Mouse (Mus musculus): ENCODE data around the gene Rgma.

Gene Rgma

DNA sequence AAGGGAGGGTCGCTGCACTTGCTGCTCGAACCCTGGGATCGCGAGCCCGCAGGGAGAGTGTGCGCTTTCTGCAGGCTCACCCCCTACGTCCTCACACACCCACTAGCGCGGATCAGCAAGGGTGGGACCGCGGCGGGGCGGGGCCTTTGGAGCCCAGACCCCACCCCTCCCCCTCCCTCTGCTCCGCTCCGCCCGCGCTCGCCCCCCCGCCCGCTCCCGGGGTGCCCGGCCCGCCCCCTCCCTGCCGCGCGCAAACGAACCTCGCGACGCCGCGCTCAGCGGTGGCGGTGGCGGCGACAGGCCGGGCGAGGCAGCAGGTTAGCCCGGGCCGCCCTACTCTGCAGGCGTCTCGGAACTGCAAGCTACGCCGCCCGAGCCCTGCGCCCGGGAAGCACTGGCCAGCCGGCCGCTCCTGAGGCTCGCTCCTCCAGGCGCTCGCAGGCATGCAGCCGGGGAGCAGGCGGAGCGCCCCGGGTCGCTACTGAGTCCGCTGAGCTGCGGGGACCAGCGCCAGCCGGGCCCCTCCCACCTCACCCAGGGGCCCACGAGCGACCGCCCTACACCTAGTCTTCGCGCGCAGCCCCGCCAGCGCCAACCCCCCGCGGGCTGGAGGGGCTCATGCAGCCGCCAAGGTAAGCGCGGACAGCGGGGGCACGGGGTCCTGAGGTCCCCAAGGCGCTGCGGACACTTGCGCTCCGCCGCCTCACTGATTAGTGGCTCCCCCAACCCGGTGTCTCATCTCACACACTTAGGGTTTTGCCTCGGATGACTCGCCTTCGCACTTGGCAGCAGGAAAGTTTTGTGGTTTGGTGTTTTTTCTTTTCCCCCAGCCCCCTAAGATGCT lies at the start of gene Rgma:
Gene Rgma (plus strand): TSS at position 253 of the 844 bp plus-strand sequence.
- peak; percentile 39 to 69 for DNase-seq

DNA sequence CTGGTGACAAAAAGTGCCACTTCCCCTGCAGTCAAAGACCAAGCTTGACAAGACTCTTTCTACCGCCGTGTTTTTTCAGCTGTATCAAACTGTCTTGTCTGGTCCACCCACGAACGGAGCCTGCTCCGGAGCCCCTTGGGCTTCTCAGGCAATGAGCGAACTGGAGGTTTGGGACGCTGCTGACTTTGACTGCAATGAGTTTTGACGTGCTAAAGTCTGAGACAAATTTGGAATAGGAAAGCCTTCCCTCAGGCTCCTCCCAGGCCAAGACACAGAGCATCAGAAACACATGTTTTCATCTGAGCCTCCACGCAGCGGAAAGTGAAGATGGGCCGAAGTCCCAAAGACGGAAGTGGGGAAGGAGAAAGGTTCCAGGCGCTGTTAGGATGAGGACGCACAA lies 49.1 kb upstream of the Rgma start:
- DNase-seq: no peak

DNA sequence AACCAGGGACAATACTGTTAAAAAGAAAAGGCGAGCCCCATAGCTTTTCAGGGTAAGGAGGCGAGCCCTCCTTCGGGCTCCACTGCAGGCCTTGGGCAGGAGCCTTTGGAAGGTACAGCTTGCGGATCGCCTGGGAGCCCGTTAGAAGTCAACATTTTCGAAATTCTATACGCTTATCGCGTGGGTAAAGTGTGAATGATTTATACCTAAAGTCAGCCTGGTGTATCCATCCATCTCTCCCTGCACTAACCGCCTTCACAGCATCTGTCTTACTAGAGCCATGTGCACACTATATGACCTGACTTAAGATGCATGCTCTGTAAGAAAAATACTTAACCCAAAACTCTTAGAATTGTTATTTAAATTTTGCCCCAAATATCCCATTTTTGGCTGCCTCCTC lies 48.6 kb upstream of the Rgma start:
- no peak for DNase-seq

DNA sequence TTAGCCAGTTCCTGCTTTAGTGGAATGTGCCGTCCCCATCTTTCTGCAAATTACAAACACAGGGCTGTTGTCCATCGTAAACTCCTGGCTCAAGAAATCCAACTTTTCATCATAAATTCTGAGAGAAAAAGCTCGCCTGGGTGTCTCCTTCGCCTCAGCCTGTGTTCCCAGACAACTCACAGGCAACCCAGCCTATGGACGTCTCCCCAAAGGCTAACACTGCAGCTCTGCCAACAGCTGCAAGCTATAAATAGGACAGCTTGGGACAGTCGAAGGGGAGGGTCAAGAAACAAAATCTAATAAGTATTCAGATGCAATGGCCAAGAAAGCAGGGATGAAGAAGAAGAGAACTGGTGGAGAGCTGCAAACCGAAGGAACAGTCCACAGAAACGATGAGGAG lies 48.1 kb upstream of the Rgma start:
- DNase-seq: no peak

- DNase-seq: no peak
Measured at GRCm38 (mm10) chr7:73327652-73328051, 47.7 kb upstream of the Rgma start.

GRCm38 (mm10) chr7:73328653-73329207 lies 46.6 kb upstream of the Rgma start:
- DNase-seq: no peak

DNA sequence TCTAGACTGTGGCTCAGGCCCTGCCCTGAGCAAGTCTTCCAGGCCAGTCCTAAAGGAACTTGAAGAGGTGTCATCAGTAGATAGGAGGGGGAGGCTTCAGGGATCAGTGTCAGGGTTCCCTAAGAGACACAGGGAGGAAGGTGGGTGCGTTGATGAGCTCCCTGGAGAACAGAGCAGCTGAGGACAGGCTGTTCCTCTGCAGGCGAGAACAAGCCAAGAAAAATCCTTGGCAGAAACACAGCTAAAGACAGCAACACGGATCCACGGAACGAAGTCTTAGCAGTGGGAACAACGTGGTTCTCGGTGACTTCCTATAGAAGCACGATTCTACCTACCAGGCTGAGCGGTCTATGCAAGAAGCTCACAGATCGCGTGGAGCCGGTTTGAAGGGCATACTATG lies 44.6 kb upstream of the Rgma start:
- no peak for DNase-seq

- no peak for DNase-seq
Measured at GRCm38 (mm10) chr7:73331645-73332044, 43.7 kb upstream of the Rgma start.

- DNase-seq: no peak
Measured at GRCm38 (mm10) chr7:73333398-73333988, 41.8 kb upstream of the Rgma start.

GRCm38 (mm10) chr7:73334883-73335282 lies 40.4 kb upstream of the Rgma start:
- DNase-seq: peak; percentile 87 to 88

- DNase-seq: no peak
Measured at GRCm38 (mm10) chr7:73336380-73336779, 38.9 kb upstream of the Rgma start.

DNA sequence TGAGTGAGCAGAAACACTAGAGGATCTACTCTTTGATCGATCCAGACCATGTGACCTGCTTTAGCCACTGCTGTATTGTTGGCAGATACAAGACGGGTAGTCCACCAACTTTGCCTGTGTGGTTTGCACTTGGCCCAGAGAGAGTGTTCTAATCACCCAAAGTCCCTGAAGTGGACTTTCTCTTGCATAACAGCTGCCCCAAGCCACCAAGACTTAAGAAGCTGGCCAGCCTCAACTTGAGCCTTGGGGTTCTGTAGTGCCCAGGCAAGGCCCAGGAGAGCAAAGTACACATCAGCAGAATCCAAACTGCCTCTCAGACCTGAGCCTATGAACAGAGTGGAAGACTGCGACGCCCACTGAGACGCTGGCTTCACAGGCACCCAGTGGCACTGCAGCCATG lies 37.0 kb upstream of the Rgma start:
- no peak for DNase-seq

DNA sequence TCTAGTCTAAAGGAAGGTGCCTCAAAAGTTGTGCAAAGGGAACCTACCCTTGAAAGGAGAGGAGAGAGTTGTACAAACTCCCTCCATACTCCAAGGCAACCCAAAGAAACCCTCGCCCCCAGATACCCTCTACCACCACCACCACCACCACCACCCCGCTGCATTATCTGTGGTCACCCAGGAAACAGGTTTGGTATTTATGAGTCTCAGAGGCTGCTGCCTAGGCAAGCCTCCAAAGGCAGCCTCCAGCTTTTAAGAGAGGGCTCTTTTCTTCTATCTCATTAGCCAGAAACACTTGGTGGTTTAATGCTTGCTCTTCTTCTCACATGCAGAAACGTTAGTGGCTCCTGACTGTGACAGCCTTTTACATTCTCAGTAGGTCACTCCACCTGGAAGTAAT lies 31.5 kb upstream of the Rgma start:
- no peak for DNase-seq

- DNase-seq: no peak
Measured at GRCm38 (mm10) chr7:73348585-73349124, 26.7 kb upstream of the Rgma start.

DNA sequence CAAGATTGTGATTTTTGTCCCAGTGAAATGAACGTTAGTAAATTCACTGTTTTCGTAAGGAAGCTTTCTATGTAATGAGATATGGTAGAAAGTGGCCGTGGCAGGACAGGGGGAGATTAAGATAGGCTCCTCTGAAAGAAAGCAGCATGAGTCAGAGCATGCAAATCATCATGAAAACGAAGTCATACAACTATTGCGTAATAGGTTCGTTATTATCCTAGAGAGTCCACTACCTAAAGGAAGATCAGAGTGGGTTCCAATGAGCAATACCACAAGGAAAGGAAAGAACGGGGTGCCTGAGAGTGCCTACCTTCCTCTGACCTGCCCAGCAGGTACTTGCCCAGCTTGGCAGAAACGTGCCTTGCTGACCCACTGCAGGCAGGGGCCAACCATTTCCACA lies 26.2 kb upstream of the Rgma start:
- DNase-seq: no peak

DNA sequence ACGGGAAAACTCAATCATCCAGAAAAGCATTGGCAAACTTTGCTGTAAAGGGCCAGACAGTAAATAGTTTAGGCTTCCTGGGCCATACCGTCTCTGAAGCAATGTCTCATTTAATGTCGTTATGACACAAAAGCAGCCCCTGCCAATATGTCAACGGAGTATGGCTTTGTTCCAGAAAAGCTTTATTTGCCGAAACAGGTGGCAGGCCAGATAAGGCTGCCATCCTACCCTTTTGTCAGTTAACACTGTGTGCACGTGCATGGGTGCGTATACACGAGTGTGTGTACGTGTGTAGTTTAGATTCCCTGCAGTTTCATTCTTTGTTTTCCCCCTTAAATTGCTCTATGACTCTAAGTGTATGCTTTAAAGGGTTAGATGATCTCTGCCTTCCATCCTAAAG lies 20.1 kb upstream of the Rgma start:
- DNase-seq: no peak

DNA sequence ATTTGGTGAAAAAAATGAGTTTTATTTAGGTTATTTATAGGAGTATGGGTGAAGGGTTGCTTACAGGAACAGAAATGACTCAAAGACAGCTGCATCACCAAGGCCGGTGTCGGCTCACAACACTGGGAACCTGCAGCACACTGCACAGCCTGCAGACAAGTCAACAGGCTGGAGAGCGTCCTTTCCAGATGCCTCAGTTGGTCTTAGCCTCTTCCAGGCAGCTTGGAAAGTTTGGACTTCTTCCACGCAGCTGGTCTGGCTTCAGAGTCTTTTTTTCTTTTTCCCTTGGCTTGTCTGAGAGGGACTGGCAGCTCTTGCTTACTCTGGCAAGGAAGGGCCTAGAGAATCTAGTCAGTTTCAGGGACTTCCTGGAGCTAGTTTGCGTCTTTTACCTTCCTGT lies 18.4 kb upstream of the Rgma start:
- no peak for DNase-seq

DNA sequence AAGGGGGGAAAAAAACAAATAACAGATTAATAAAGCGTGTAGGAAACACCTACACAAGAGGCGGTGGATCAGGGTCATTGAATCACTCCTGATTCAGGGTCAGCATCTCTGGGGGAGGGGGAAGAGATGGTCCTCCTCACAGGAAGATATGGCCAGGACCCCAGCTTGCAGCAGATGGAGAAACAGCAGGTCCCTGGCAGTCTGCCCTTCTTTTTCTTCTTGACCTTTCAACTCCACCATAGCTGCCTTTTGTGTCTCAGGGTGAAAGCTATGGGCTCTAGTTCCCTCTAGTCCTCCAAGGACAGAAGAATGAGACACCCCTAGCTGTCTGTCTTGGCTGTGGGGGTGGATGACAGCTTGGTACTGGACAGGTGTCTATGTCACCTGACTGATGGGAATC lies 17.7 kb upstream of the Rgma start:
- no peak for DNase-seq

GRCm38 (mm10) chr7:73365511-73365910 lies 9.8 kb upstream of the Rgma start:
- DNase-seq: no peak

GRCm38 (mm10) chr7:73365965-73366364 lies 9.3 kb upstream of the Rgma start:
- DNase-seq: no peak

DNA sequence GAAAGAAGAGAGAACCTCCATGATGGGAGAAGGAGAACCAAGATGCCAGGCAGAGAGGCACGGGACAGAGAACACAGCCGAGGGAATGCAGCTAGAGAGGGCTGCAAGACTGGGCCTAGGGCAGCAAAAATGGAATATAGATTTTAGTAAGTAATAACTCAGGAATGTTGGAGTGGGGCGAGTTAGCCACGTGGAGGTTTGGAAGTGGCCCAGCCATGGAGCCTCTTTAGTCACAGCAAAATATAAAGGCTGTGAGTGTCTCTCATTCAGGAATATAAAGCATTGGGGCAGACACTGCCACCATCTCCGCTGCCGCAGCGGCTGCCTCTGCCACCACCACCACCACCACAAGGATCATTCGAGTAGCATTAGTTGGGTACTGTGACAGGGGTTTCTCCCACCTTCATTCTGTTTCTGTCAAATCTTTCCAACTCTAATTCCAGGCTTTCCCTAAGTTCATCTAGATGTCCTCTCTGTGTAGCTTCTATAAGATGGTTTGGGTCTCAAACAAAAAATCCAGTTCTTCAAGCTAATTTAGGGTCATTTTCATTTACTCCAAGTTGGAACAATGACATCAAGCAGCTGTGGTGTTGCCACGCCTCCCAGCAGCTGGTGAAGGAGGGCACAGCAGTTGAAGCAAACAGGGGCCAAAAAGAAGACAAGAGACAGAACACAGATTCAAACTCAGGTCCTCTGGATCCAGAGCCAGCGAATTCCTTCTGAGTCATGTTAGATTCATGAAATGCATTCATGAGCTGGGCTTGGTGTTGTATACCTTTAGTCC lies 7.4 kb upstream of the Rgma start:
- DNase-seq: no peak

DNA sequence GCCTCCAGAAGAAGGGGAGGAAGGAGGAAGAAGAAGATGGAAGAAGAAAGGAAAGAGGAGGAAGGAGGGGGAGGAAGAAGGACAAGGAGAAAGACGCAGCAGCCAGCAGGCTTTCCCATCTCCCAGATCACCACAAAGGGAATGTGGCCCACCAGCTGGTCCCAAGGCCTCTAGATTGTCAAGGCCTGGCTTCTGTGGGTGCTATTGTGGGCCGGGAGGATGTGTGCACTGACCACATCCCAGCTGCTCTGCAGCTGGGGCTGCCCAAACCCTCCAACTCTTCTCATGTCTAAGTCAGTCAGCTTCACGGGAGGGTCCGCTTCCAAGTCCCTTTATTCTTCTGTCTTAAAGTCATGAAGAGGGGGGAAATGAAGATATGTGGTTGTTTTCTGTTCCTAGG lies 5.3 kb upstream of the Rgma start:
- DNase-seq: no peak

GRCm38 (mm10) chr7:73371587-73372321 lies 3.6 kb upstream of the Rgma start:
- no peak for DNase-seq
